Mouse (Mus musculus) liver, adult 2 months (tissue): ENCODE measurements around the gene Sclt1. TPM values are rescaled to one million over a fixed set of nuclear protein-coding genes. Genes with fewer than 3 reads are reported as not detected.
"Not testable (repeated sequence)": the region's sequence is repeated elsewhere in the genome, so short reads cannot be mapped to it uniquely, and the experiment has no call there.

ENCODE experiments used
- DNase-seq: peaks from one replicate; pipeline ENCODE4 v3.0.0-alpha.2; 2011; ENCODE audit warnings: low read depth, low spot score; ENCODE audit errors: extremely low read depth
- H3K27ac ChIP-seq: fragments of 200-500 bp; replicated peaks from 2 replicates; pipeline ENCODE4 v1.5.1; 2012; ENCODE audit warnings: low read depth, mild to moderate bottlenecking, control low read depth, inconsistent platforms, low read length; ENCODE audit not compliant: insufficient read depth
- H3K27me3 ChIP-seq: fragments of 200-500 bp; 2 replicates; pipeline ENCODE4 v1.6.1; 2012; ENCODE audit warnings: mild to moderate bottlenecking, moderate library complexity, low read length, inconsistent platforms; ENCODE audit not compliant: control insufficient read depth, insufficient read depth
- H3K36me3 ChIP-seq: fragments of 200-500 bp; 2 replicates; pipeline ENCODE4 v1.6.1; 2012; ENCODE audit warnings: low read length, inconsistent platforms; ENCODE audit not compliant: control insufficient read depth, insufficient read depth
- H3K4me1 ChIP-seq: fragments of 200-500 bp; 2 replicates; pipeline ENCODE4 v1.6.1; 2011; ENCODE audit warnings: low read length; ENCODE audit not compliant: control insufficient read depth, insufficient read depth
- H3K4me3 ChIP-seq: fragments of 200-500 bp; 2 replicates; pipeline ENCODE4 v1.5.1; 2011; ENCODE audit warnings: low read depth, mild to moderate bottlenecking, control low read depth, low read length, moderate library complexity; ENCODE audit not compliant: insufficient read depth
- H3K79me2 ChIP-seq: fragments of 200-500 bp; 2 replicates; pipeline ENCODE4 v1.6.1; 2012; ENCODE audit warnings: inconsistent platforms, mild to moderate bottlenecking, low read length, moderate library complexity; ENCODE audit not compliant: control insufficient read depth, insufficient read depth
- H3K9ac ChIP-seq: fragments of 200-500 bp; 2 replicates; pipeline ENCODE4 v1.6.1; 2012; ENCODE audit warnings: low read depth, mild to moderate bottlenecking, control low read depth, inconsistent platforms, low read length
- CTCF ChIP-seq: fragments of 200-500 bp; IDR thresholded peaks from 2 replicates; pipeline ENCODE4 v1.5.1; 2011; ENCODE audit warnings: low read depth, low read length, control low read depth
- POLR2A ChIP-seq: fragments of 200-500 bp; IDR thresholded peaks from 2 replicates; pipeline ENCODE4 v1.6.1; 2011; ENCODE audit warnings: low read length, control low read depth; ENCODE audit not compliant: insufficient read depth; ENCODE audit errors: extremely low read depth
- WGBS: fragments of 180-500 bp; shearing (Covaris S2); methylation state at CpG from one replicate; pipeline ENCODE4 v1.1.7; 2018; 5-methylcytosine and 5-hydroxymethylcytosine counted together
- polyA plus RNA-seq: library from polyadenylated mRNA; depleted of rRNA; stranded (reverse); fragments of >200 nt; gene quantifications from 2 replicates; pipeline ENCODE4 v1.2.3, GENCODE M21; 2012
- total RNA-seq: library from RNA; depleted of rRNA; stranded (reverse); fragments of >200 nt; gene quantifications from 2 replicates; pipeline ENCODE4 v1.2.3, GENCODE M21; 2014

Gene Sclt1
- total and polyA plus RNA-seq, 2 experiments, result 3.0 to 7.9 TPM

- no peaks in the 10 kb centered on the region for H3K36me3 ChIP-seq
- no peak for DNase-seq
- H3K4me1 ChIP-seq, result no peaks in the 10 kb centered on the region; the same call in 1 of the 2 replicates
- no peak overlapping the region for H3K9ac ChIP-seq
- 97% methylated on average over 1 of the region's 1 CpGs for WGBS
- H3K27me3 ChIP-seq, result no peaks in the 10 kb centered on the region
- no peak for TF ChIP-seq CTCF
- TF ChIP-seq POLR2A, result no peak
- H3K79me2 ChIP-seq, result no peaks in the 10 kb centered on the region
- no peak overlapping the region for H3K27ac ChIP-seq
- no peak overlapping the region for H3K4me3 ChIP-seq
Observed at GRCm38 (mm10) chr3:41695681-41696080, 46.6 kb downstream of the Sclt1 start.

- 96% methylated on average over 4 of the region's 4 CpGs for WGBS
- no peaks in the 10 kb centered on the region for H3K27me3 ChIP-seq
- H3K4me3 ChIP-seq, result no peak overlapping the region
- no peaks in the 10 kb centered on the region; the same call in 1 of the 2 replicates for H3K4me1 ChIP-seq
- no peak overlapping the region for H3K9ac ChIP-seq
- no peak for DNase-seq
- no peak overlapping the region for H3K27ac ChIP-seq
- no peaks in the 10 kb centered on the region for H3K79me2 ChIP-seq
- no peak for TF ChIP-seq CTCF
- no peak for TF ChIP-seq POLR2A
- H3K36me3 ChIP-seq, result no peaks in the 10 kb centered on the region
Observed at GRCm38 (mm10) chr3:41692440-41693142, 49.7 kb downstream of the Sclt1 start.

- 88% methylated on average over 13 of the region's 13 CpGs for WGBS
- H3K27ac ChIP-seq, result not testable (repeated sequence)
Observed at GRCm38 (mm10) chr3:41690114-41690640, 52.1 kb downstream of the Sclt1 start.

GRCm38 (mm10) chr3:41686396-41686795 is 55.9 kb downstream of the Sclt1 start:
- H3K9ac ChIP-seq, result no peak overlapping the region
- no peaks in the 10 kb centered on the region for H3K79me2 ChIP-seq
- TF ChIP-seq POLR2A (no peak), CTCF (no peak)
- no peaks in the 10 kb centered on the region for H3K36me3 ChIP-seq
- no peak overlapping the region for H3K27ac ChIP-seq
- WGBS, result 73% methylated on average over 2 of the region's 2 CpGs
- H3K4me1 ChIP-seq, result no peaks in the 10 kb centered on the region
- DNase-seq, result no peak
- no peak overlapping the region for H3K4me3 ChIP-seq
- no peaks in the 10 kb centered on the region for H3K27me3 ChIP-seq

More at GRCm38 (mm10) chr3:41690114-41690640, 52.1 kb downstream of the Sclt1 start:
- not testable (repeated sequence) for H3K27me3 ChIP-seq, DNase-seq, H3K36me3 ChIP-seq, H3K9ac ChIP-seq, H3K4me3 ChIP-seq, H3K4me1 ChIP-seq, H3K79me2 ChIP-seq

GRCm38 (mm10) chr3:41682084-41682483 is 60.2 kb downstream of the Sclt1 start:
- no peak overlapping the region for H3K9ac ChIP-seq
- no peak for DNase-seq
- H3K36me3 ChIP-seq, result no peaks in the 10 kb centered on the region
- H3K27me3 ChIP-seq, result no peaks in the 10 kb centered on the region
- H3K4me3 ChIP-seq, result no peak overlapping the region
- no peak for TF ChIP-seq CTCF
- no peak for TF ChIP-seq POLR2A
- 93% methylated on average over 4 of the region's 4 CpGs for whole genome bisulfite sequencing
- H3K27ac ChIP-seq, result no peak overlapping the region
- H3K4me1 ChIP-seq, result no peaks in the 10 kb centered on the region
- H3K79me2 ChIP-seq, result no peaks in the 10 kb centered on the region

- Histone ChIP-seq H3K79me2 (no peaks in the 10 kb centered on the region), H3K4me3 (no peak overlapping the region), H3K4me1 (no peaks in the 10 kb centered on the region), H3K9ac (no peak overlapping the region), H3K27me3 (no peaks in the 10 kb centered on the region), H3K36me3 (peaks cover 2% of the 10 kb centered on the region; the same call in 1 of the 2 replicates), H3K27ac (no peak overlapping the region)
- no peak for TF ChIP-seq CTCF
- TF ChIP-seq POLR2A, result no peak
- no peak for DNase-seq
- WGBS, result 92% methylated on average over 2 of the region's 2 CpGs
Observed at GRCm38 (mm10) chr3:41676648-41677047, 65.7 kb downstream of the Sclt1 start.
